Comparison of ENCODE assay signal across 15 mouse cellular contexts in genomic region chr7:144266745-144267144, GRCm38 (mm10).
"Had no signal": no experiment of that assay in that cellular context is flagged by ENCODE, and none has a peak within 500 bp of the region (broad histone marks: within the 10 kb centered on the region; RNA-seq: fewer than 3 reads in every experiment).

No protein-coding gene starts in this region.

- H3K9me3 ChIP-seq: intestine, embryonic 15.5 days; limb, embryonic 13.5 days; megakaryocyte, embryonic 14.5 days; midbrain, embryonic 12.5 days; neural tube, embryonic 13.5 days had no signal

- H3K27me3 ChIP-seq: intestine, embryonic 15.5 days; limb, embryonic 13.5 days had no signal

- H3K9ac ChIP-seq: hindbrain, embryonic 14.5 days; intestine, embryonic 15.5 days; limb, embryonic 13.5 days; liver, embryonic 14.5 days; midbrain, embryonic 12.5 days; neural tube, embryonic 13.5 days had no signal

- DNase-seq: layer of hippocampus, adult 9-11 months; layer of hippocampus, postnatal 36 days; left cerebral cortex, postnatal 4 days; lung, adult 18-20 months; lung, postnatal 4 days; right cerebral cortex, postnatal 25 days; thymus, postnatal 36 days had no signal

- H3K4me3 ChIP-seq: intestine, embryonic 15.5 days; limb, embryonic 13.5 days; megakaryocyte, embryonic 14.5 days; midbrain, embryonic 12.5 days; neural tube, embryonic 13.5 days had no signal

- H3K4me2 ChIP-seq: hindbrain, embryonic 14.5 days; intestine, embryonic 15.5 days; limb, embryonic 13.5 days; midbrain, embryonic 12.5 days; neural tube, embryonic 13.5 days had no signal

- ATAC-seq: intestine, embryonic 15.5 days; midbrain, embryonic 16.5 days had no signal

- H3K4me1 ChIP-seq: intestine, embryonic 15.5 days; limb, embryonic 13.5 days; midbrain, embryonic 12.5 days; neural tube, embryonic 13.5 days had no signal

- H3K36me3 ChIP-seq: intestine, embryonic 15.5 days; limb, embryonic 13.5 days; midbrain, embryonic 12.5 days; neural tube, embryonic 13.5 days had no signal

- H3K27ac ChIP-seq: hindbrain, embryonic 14.5 days; limb, embryonic 13.5 days; liver, embryonic 14.5 days; midbrain, embryonic 12.5 days; neural tube, embryonic 13.5 days had no signal
